Comparison of ENCODE assay signal across 8 mouse cellular contexts in genomic region chr5:37338288-37338687, GRCm38 (mm10). TPM values are rescaled to one million over a fixed set of nuclear protein-coding genes. Genes with fewer than 3 reads are reported as not detected.
DNase-seq lines count a peak whose midpoint lies in the region; ATAC-seq and TF ChIP-seq lines count a peak whose summit lies in the region.

Evc2 (plus strand) TSS chr5:37338499.

- H3K4me3 ChIP-seq in forebrain, embryonic 10.5 days: peak within 1 kb of the TSS; percentile 78
- peak within 1 kb of the TSS; percentile 55 for H3K4me3 ChIP-seq in heart, embryonic 11.5 days (ENCODE audit: low read depth, low read length)
- peak within 1 kb of the TSS; percentile 64 for H3K4me3 ChIP-seq in kidney, embryonic 15.5 days (replicated peaks)
- peak within 1 kb of the TSS; percentile 70 for H3K4me3 ChIP-seq in limb, embryonic 12.5 days (replicated peaks)
- H3K4me3 ChIP-seq in midbrain, embryonic 15.5 days: peak within 1 kb of the TSS; percentile 49
- peak within 1 kb of the TSS; percentile 65 for H3K4me3 ChIP-seq in stomach, postnatal 0 days (ENCODE audit: low read depth, low read length)

- H3K36me3 ChIP-seq in forebrain, embryonic 10.5 days (replicated peaks): peaks cover 30% of the 10 kb centered on the region
- no peaks in the 10 kb centered on the region for H3K36me3 ChIP-seq in heart, embryonic 11.5 days (ENCODE audit: control insufficient read depth, insufficient read depth, low read length)
- peaks cover 25% of the 10 kb centered on the region for H3K36me3 ChIP-seq in kidney, embryonic 15.5 days
- peaks cover 15% of the 10 kb centered on the region for H3K36me3 ChIP-seq in limb, embryonic 12.5 days
- H3K36me3 ChIP-seq in midbrain, embryonic 15.5 days (replicated peaks): no peaks in the 10 kb centered on the region
- H3K36me3 ChIP-seq in stomach, postnatal 0 days (ENCODE audit: control insufficient read depth, insufficient read depth, low read length): no peaks in the 10 kb centered on the region

- WGBS in forebrain, embryonic 10.5 days: under 1% methylated on average over 27 of the region's 27 CpGs
- under 1% methylated on average over 26 of the region's 27 CpGs for WGBS in heart, embryonic 11.5 days (ENCODE audit: insufficient replicate concordance)
- 0% methylated on average over 27 of the region's 27 CpGs for WGBS in kidney, embryonic 15.5 days
- WGBS in limb, embryonic 12.5 days: under 1% methylated on average over 27 of the region's 27 CpGs
- WGBS in midbrain, embryonic 15.5 days: under 1% methylated on average over 27 of the region's 27 CpGs
- 0% methylated on average over 27 of the region's 27 CpGs for WGBS in stomach, postnatal 0 days

- peak within 1 kb of the TSS; percentile 92 for H3K27ac ChIP-seq in forebrain, embryonic 10.5 days
- H3K27ac ChIP-seq in heart, embryonic 11.5 days (ENCODE audit: low read depth, low read length): peak within 1 kb of the TSS; percentile 16
- H3K27ac ChIP-seq in kidney, embryonic 15.5 days: peak within 1 kb of the TSS; percentile 78
- peak within 1 kb of the TSS; percentile 88 for H3K27ac ChIP-seq in limb, embryonic 12.5 days
- no peak within 1 kb of the TSS for H3K27ac ChIP-seq in midbrain, embryonic 15.5 days
- peak within 1 kb of the TSS; percentile 63; the same call in 1 of the 2 replicates for H3K27ac ChIP-seq in stomach, postnatal 0 days (replicated peaks)

- peak within 1 kb of the TSS; percentile 73 for H3K9ac ChIP-seq in heart, embryonic 11.5 days (ENCODE audit: low read depth, low read length)
- peak within 1 kb of the TSS; percentile 75 for H3K9ac ChIP-seq in kidney, embryonic 15.5 days
- H3K9ac ChIP-seq in limb, embryonic 12.5 days (replicated peaks): peak within 1 kb of the TSS; percentile 79
- peak within 1 kb of the TSS; percentile 42 for H3K9ac ChIP-seq in midbrain, embryonic 15.5 days
- peak within 1 kb of the TSS; percentile 71 for H3K9ac ChIP-seq in stomach, postnatal 0 days (ENCODE audit: low read length)

- no peak for ATAC-seq in cerebellum, adult (ENCODE audit: insufficient number of reproducible peaks, low FRiP score, low TSS enrichment)
- peak; percentile 72 for ATAC-seq in heart, embryonic 11.5 days (replicated peaks; ENCODE audit: insufficient number of reproducible peaks, low FRiP score, low TSS enrichment)
- ATAC-seq in kidney, embryonic 15.5 days (replicated peaks; ENCODE audit: low FRiP score): peak; percentile 83
- ATAC-seq in limb, embryonic 12.5 days (ENCODE audit: insufficient number of reproducible peaks, insufficient read depth, low FRiP score, low TSS enrichment, low read depth): peak; percentile 83
- peak; percentile 70 for ATAC-seq in midbrain, embryonic 15.5 days (replicated peaks)
- peak; percentile 73; the same call in 1 of the 2 replicates for ATAC-seq in stomach, postnatal 0 days (ENCODE audit: low FRiP score, low TSS enrichment)

- H3K4me1 ChIP-seq in forebrain, embryonic 10.5 days: peaks cover 66% of the 10 kb centered on the region
- peaks cover 16% of the 10 kb centered on the region for H3K4me1 ChIP-seq in heart, embryonic 11.5 days (ENCODE audit: control insufficient read depth, insufficient read depth, low read length)
- peaks cover 44% of the 10 kb centered on the region for H3K4me1 ChIP-seq in kidney, embryonic 15.5 days
- H3K4me1 ChIP-seq in limb, embryonic 12.5 days (replicated peaks): peaks cover 44% of the 10 kb centered on the region
- H3K4me1 ChIP-seq in midbrain, embryonic 15.5 days: peaks cover 25% of the 10 kb centered on the region
- peaks cover 5% of the 10 kb centered on the region for H3K4me1 ChIP-seq in stomach, postnatal 0 days (replicated peaks; ENCODE audit: control insufficient read depth, insufficient read depth)

- no peaks in the 10 kb centered on the region for H3K9me3 ChIP-seq in forebrain, embryonic 10.5 days
- no peaks in the 10 kb centered on the region for H3K9me3 ChIP-seq in heart, embryonic 11.5 days (replicated peaks; ENCODE audit: control insufficient read depth, low read length)
- no peaks in the 10 kb centered on the region for H3K9me3 ChIP-seq in kidney, embryonic 15.5 days (replicated peaks)
- H3K9me3 ChIP-seq in limb, embryonic 12.5 days: no peaks in the 10 kb centered on the region
- H3K9me3 ChIP-seq in midbrain, embryonic 15.5 days: no peaks in the 10 kb centered on the region
- no peaks in the 10 kb centered on the region for H3K9me3 ChIP-seq in stomach, postnatal 0 days (ENCODE audit: control insufficient read depth, low read length)

- TF ChIP-seq CTCF in stomach, postnatal 0 days (IDR thresholded peaks at IDR 0.05; ENCODE audit: low read depth): peak; percentile 53

- peak; percentile 12 for DNase-seq in cerebellum, adult 9-11 months
- peak; percentile 80 for DNase-seq in forebrain, embryonic 10.5 days (ENCODE audit: extremely low spot score, low spot score)
- DNase-seq in stomach, postnatal 0 days (ENCODE audit: low spot score): peak; percentile 60

- no peak for TF ChIP-seq EP300 in stomach, postnatal 0 days (optimal IDR thresholded peaks at IDR 0.05)

- H3K27me3 ChIP-seq in forebrain, embryonic 10.5 days (ENCODE audit: poor library complexity, severe bottlenecking): peaks cover 8% of the 10 kb centered on the region
- H3K27me3 ChIP-seq in heart, embryonic 11.5 days (ENCODE audit: control insufficient read depth, insufficient read depth, low read length): peaks cover 8% of the 10 kb centered on the region
- H3K27me3 ChIP-seq in kidney, embryonic 15.5 days: no peaks in the 10 kb centered on the region
- no peaks in the 10 kb centered on the region for H3K27me3 ChIP-seq in limb, embryonic 12.5 days
- peaks cover 6% of the 10 kb centered on the region; the same call in 1 of the 2 replicates for H3K27me3 ChIP-seq in midbrain, embryonic 15.5 days (replicated peaks)
- 0 out of 2 replicates have a peak, but pooled peaks cover 2% of the 10 kb centered on the region for H3K27me3 ChIP-seq in stomach, postnatal 0 days (ENCODE audit: control insufficient read depth, insufficient read depth, low read length)

- peak within 1 kb of the TSS; percentile 97 for H3K4me2 ChIP-seq in heart, embryonic 11.5 days
- H3K4me2 ChIP-seq in kidney, embryonic 15.5 days: peak within 1 kb of the TSS; percentile 91
- H3K4me2 ChIP-seq in limb, embryonic 12.5 days: peak within 1 kb of the TSS; percentile 75
- peak within 1 kb of the TSS; percentile 99 for H3K4me2 ChIP-seq in midbrain, embryonic 15.5 days
- H3K4me2 ChIP-seq in stomach, postnatal 0 days (replicated peaks; ENCODE audit: low read depth): peak within 1 kb of the TSS; percentile 65

RNA-seq across cellular contexts. Expression of gene Evc2, which starts in this region (rescaled TPM):
- 20.1 and 22.3 TPM in 2 replicates for polyA plus RNA-seq in forebrain, embryonic 10.5 days (2016; fragmentation: Nextera tagmentation; extraction: Ambion mirVana)
- 10.3 and 10.6 TPM in 2 replicates for polyA plus RNA-seq in heart, embryonic 11.5 days (2014; fragmentation: Nextera tagmentation; extraction: Ambion mirVana)
- polyA plus RNA-seq in kidney, embryonic 15.5 days (2015; fragmentation: Nextera tagmentation; extraction: Ambion mirVana): 22.5 and 22.8 TPM in 2 replicates
- 24.2 and 26.9 TPM in 2 replicates for polyA plus RNA-seq in limb, embryonic 12.5 days (2016; fragmentation: Nextera tagmentation; extraction: Ambion mirVana)
- 5.5 and 7.2 TPM in 2 replicates for polyA plus RNA-seq in midbrain, embryonic 15.5 days (2015; fragmentation: Nextera tagmentation; extraction: Ambion mirVana)
- 4.0 and 4.2 TPM in 2 replicates for polyA plus RNA-seq in stomach, postnatal 0 days (2015; fragmentation: Nextera tagmentation; extraction: Ambion mirVana)

Comparison
In these comparisons a context has a peak if more than half of its experiments do, and no peak if none do; other contexts are left out.
1. DNase-seq: peak in every context shown above with its lines; median percentile 80 in forebrain, embryonic 10.5 days; 60 in stomach, postnatal 0 days; 12 in cerebellum, adult 9-11 months.